Mouse (Mus musculus): ENCODE data around the gene Tbck. TPM values are rescaled to one million over a fixed set of nuclear protein-coding genes. Genes with fewer than 3 reads are reported as not detected.

The Tbck gene
- polyA plus RNA-seq, 1 experiment from 2014 or later, result 23.1 TPM

GRCm38 (mm10) chr3:132880361-132880760, 196.4 kb downstream of the Tbck start:
- H3K9ac ChIP-seq (ENCODE audit: low read length), result no peak overlapping the region
- H3K4me3 ChIP-seq (ENCODE audit: low read depth, low read length), result no peak overlapping the region
- H3K27ac ChIP-seq (ENCODE audit: low read depth, low read length), result no peak overlapping the region
- H3K4me1 ChIP-seq (ENCODE audit: control insufficient read depth, insufficient read depth, low read length), result no peaks in the 10 kb centered on the region
- DNase-seq (ENCODE audit: low spot score, missing footprints), result peak; percentile 76
- H3K9me3 ChIP-seq (ENCODE audit: control insufficient read depth, low read length), result no peaks in the 10 kb centered on the region
- H3K36me3 ChIP-seq (ENCODE audit: control insufficient read depth, insufficient read depth, low read length), result no peaks in the 10 kb centered on the region
- no peak for ATAC-seq (ENCODE audit: low FRiP score)
- no peaks in the 10 kb centered on the region for H3K27me3 ChIP-seq (ENCODE audit: control insufficient read depth, insufficient read depth, low read length)
- WGBS, result 76% methylated on average over 3 of the region's 3 CpGs
- no peak overlapping the region for H3K4me2 ChIP-seq

GRCm38 (mm10) chr3:132880826-132881225, 196.9 kb downstream of the Tbck start:
- no peak overlapping the region for H3K27ac ChIP-seq (ENCODE audit: low read depth, low read length)
- H3K27me3 ChIP-seq (ENCODE audit: control insufficient read depth, insufficient read depth, low read length), result no peaks in the 10 kb centered on the region
- ATAC-seq (ENCODE audit: low FRiP score), result no peak
- H3K4me1 ChIP-seq (ENCODE audit: control insufficient read depth, insufficient read depth, low read length), result no peaks in the 10 kb centered on the region
- H3K9ac ChIP-seq (ENCODE audit: low read length), result no peak overlapping the region
- WGBS, result 62% methylated on average over 9 of the region's 9 CpGs
- no peaks in the 10 kb centered on the region for H3K36me3 ChIP-seq (ENCODE audit: control insufficient read depth, insufficient read depth, low read length)
- H3K9me3 ChIP-seq (ENCODE audit: control insufficient read depth, low read length), result no peaks in the 10 kb centered on the region
- no peak overlapping the region for H3K4me2 ChIP-seq
- H3K4me3 ChIP-seq (ENCODE audit: low read depth, low read length), result no peak overlapping the region
- DNase-seq (ENCODE audit: low spot score, missing footprints), result peak; percentile 81

- no peak overlapping the region for H3K27ac ChIP-seq (ENCODE audit: low read depth, low read length)
- 91% methylated on average over 9 of the region's 9 CpGs for WGBS
- DNase-seq (ENCODE audit: low spot score, missing footprints), result peak; percentile 77
- H3K36me3 ChIP-seq (ENCODE audit: control insufficient read depth, insufficient read depth, low read length), result no peaks in the 10 kb centered on the region
- H3K9me3 ChIP-seq (ENCODE audit: control insufficient read depth, low read length), result no peaks in the 10 kb centered on the region
- no peak overlapping the region for H3K9ac ChIP-seq (ENCODE audit: low read length)
- ATAC-seq (ENCODE audit: low FRiP score), result no peak
- no peaks in the 10 kb centered on the region for H3K4me1 ChIP-seq (ENCODE audit: control insufficient read depth, insufficient read depth, low read length)
- no peaks in the 10 kb centered on the region for H3K27me3 ChIP-seq (ENCODE audit: control insufficient read depth, insufficient read depth, low read length)
- H3K4me2 ChIP-seq, result no peak overlapping the region
- H3K4me3 ChIP-seq (ENCODE audit: low read depth, low read length), result no peak overlapping the region
Measured at GRCm38 (mm10) chr3:132883256-132883655, 199.3 kb downstream of the Tbck start.

GRCm38 (mm10) chr3:132884459-132884858, 200.5 kb downstream of the Tbck start:
- H3K4me3 ChIP-seq (ENCODE audit: low read depth, low read length), result no peak overlapping the region
- ATAC-seq (ENCODE audit: low FRiP score) (no peak), DNase-seq (ENCODE audit: low spot score, missing footprints) (peak; percentile 37)
- H3K4me1 ChIP-seq (ENCODE audit: control insufficient read depth, insufficient read depth, low read length), result no peaks in the 10 kb centered on the region
- no peak overlapping the region for H3K4me2 ChIP-seq
- H3K27ac ChIP-seq (ENCODE audit: low read depth, low read length), result no peak overlapping the region
- H3K9ac ChIP-seq (ENCODE audit: low read length), result no peak overlapping the region
- no peaks in the 10 kb centered on the region for H3K9me3 ChIP-seq (ENCODE audit: control insufficient read depth, low read length)
- whole genome bisulfite sequencing, result 84% methylated on average over 10 of the region's 10 CpGs
- no peaks in the 10 kb centered on the region for H3K36me3 ChIP-seq (ENCODE audit: control insufficient read depth, insufficient read depth, low read length)
- H3K27me3 ChIP-seq (ENCODE audit: control insufficient read depth, insufficient read depth, low read length), result no peaks in the 10 kb centered on the region

GRCm38 (mm10) chr3:132886419-132887050, 202.6 kb downstream of the Tbck start:
- Histone ChIP-seq H3K4me3 (ENCODE audit: low read depth, low read length) (no peak overlapping the region), H3K9ac (ENCODE audit: low read length) (no peak overlapping the region), H3K27ac (ENCODE audit: low read depth, low read length) (no peak overlapping the region), H3K27me3 (ENCODE audit: control insufficient read depth, insufficient read depth, low read length) (no peaks in the 10 kb centered on the region), H3K9me3 (ENCODE audit: control insufficient read depth, low read length) (no peaks in the 10 kb centered on the region), H3K36me3 (ENCODE audit: control insufficient read depth, insufficient read depth, low read length) (no peaks in the 10 kb centered on the region), H3K4me1 (ENCODE audit: control insufficient read depth, insufficient read depth, low read length) (no peaks in the 10 kb centered on the region), H3K4me2 (no peak overlapping the region)
- no peak for ATAC-seq (ENCODE audit: low FRiP score)
- 92% methylated on average over 6 of the region's 6 CpGs for WGBS
- DNase-seq (ENCODE audit: low spot score, missing footprints), result peak; percentile 65

- Histone ChIP-seq H3K4me2 (no peak overlapping the region), H3K9me3 (ENCODE audit: control insufficient read depth, low read length) (no peaks in the 10 kb centered on the region), H3K27me3 (ENCODE audit: control insufficient read depth, insufficient read depth, low read length) (no peaks in the 10 kb centered on the region), H3K9ac (ENCODE audit: low read length) (no peak overlapping the region), H3K4me3 (ENCODE audit: low read depth, low read length) (no peak overlapping the region), H3K27ac (ENCODE audit: low read depth, low read length) (no peak overlapping the region), H3K36me3 (ENCODE audit: control insufficient read depth, insufficient read depth, low read length) (no peaks in the 10 kb centered on the region), H3K4me1 (ENCODE audit: control insufficient read depth, insufficient read depth, low read length) (no peaks in the 10 kb centered on the region)
- peak; percentile 74 for DNase-seq (ENCODE audit: low spot score, missing footprints)
- WGBS, result 92% methylated on average over 16 of the region's 16 CpGs
- no peak for ATAC-seq (ENCODE audit: low FRiP score)
Measured at GRCm38 (mm10) chr3:132887074-132887848, 203.3 kb downstream of the Tbck start.

Other genes with a start within 250 kb of the Tbck start
- gene Gimd1, start 54.3 kb upstream of the Tbck start, polyA plus RNA-seq (2014; fragmentation: Nextera tagmentation; extraction: Ambion mirVana), result not detected in 2 replicates
- gene Aimp1, start 226 bp downstream of the Tbck start, polyA plus RNA-seq (2014; fragmentation: Nextera tagmentation; extraction: Ambion mirVana), result 87.0 and 94.1 TPM in 2 replicates

Data from midbrain, embryonic 11.5 days (tissue).